Mouse (Mus musculus) kidney, adult 2 months (tissue): ENCODE results near the gene Eci2. TPM values are rescaled to one million over a fixed set of nuclear protein-coding genes. Genes with fewer than 3 reads are reported as not detected.
A peak's percentile ranks its signal among the peaks of the same experiment; 100 is the strongest.

Experiments used
- DNase-seq: peaks from one replicate; pipeline ENCODE4 v3.0.0; 2021
- H3K27ac ChIP-seq: fragments of 200-500 bp; 2 replicates; pipeline ENCODE4 v1.5.1; 2012; ENCODE audit warnings: low read depth, low read length, control low read depth, inconsistent platforms; ENCODE audit not compliant: insufficient read depth
- H3K27me3 ChIP-seq: fragments of 200-500 bp; replicated peaks from 2 replicates; pipeline ENCODE4 v1.6.1; 2012; ENCODE audit warnings: mild to moderate bottlenecking, moderate library complexity, low read length, inconsistent platforms; ENCODE audit not compliant: control insufficient read depth, insufficient read depth
- H3K36me3 ChIP-seq: fragments of 200-500 bp; 2 replicates; pipeline ENCODE4 v1.6.1; 2012; ENCODE audit warnings: mild to moderate bottlenecking, moderate library complexity, low read length, inconsistent platforms; ENCODE audit not compliant: control insufficient read depth, insufficient read depth
- H3K4me1 ChIP-seq: fragments of 200-500 bp; 2 replicates; pipeline ENCODE4 v1.6.1; 2011; ENCODE audit warnings: low read length; ENCODE audit not compliant: control insufficient read depth, insufficient read depth
- H3K4me3 ChIP-seq: fragments of 200-500 bp; 2 replicates; pipeline ENCODE4 v1.5.1; 2011; ENCODE audit warnings: mild to moderate bottlenecking, low read depth, low read length, control low read depth; ENCODE audit not compliant: insufficient read depth
- CTCF ChIP-seq: fragments of 200-500 bp; conservative IDR thresholded peaks from 2 replicates; pipeline ENCODE4 v1.5.1; 2011; ENCODE audit warnings: low read depth, mild to moderate bottlenecking, control low read depth, low read length, moderate library complexity, mixed read lengths; ENCODE audit not compliant: insufficient read depth, insufficient read length
- POLR2A ChIP-seq: fragments of 200-500 bp; IDR thresholded peaks from one replicate; pipeline ENCODE4 v1.6.1; 2011; ENCODE audit warnings: low read depth, low read length, control low read depth
- WGBS: fragments of 180-500 bp; shearing (Covaris S2); methylation state at CpG from one replicate; pipeline ENCODE4 v1.1.7; 2018; 5-methylcytosine and 5-hydroxymethylcytosine counted together
- polyA plus RNA-seq: library from polyadenylated mRNA; depleted of rRNA; stranded (reverse); fragments of >200 nt; gene quantifications from 2 replicates; pipeline ENCODE4 v1.2.3, GENCODE M21; 2012; rRNA removed

Gene Eci2
- 76.2 and 82.5 TPM in 2 replicates for polyA plus RNA-seq

DNA sequence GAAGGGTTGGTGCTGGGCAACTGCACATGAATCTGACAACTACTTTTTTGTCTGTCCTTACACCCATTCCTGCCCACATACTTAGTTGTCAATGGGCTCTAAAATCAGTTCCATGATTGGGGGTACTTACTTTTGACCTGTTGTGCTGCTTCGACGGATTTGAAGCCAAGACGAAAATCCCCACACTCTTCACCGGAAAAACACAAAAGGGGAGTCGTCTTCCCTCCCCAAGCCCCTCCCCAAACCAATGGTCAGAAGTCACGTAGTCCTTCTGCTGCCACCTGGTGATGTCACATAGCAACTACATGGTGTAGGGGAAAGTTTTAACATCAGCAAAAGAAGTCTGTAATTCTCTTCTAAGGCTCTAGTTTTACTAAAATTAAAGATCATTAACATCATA is at the start of gene Eci2:
Gene Eci2, minus strand, starts transcription at position 218 of the 400 bp plus-strand sequence.
- Histone ChIP-seq H3K4me3 (peak within 1 kb of the TSS; percentile 15), H3K4me1 (no peaks in the 10 kb centered on the region; the same call in 1 of the 2 replicates), H3K36me3 (no peaks in the 10 kb centered on the region), H3K27me3 (no peaks in the 10 kb centered on the region), H3K27ac (no peak within 1 kb of the TSS)
- TF ChIP-seq CTCF (peak; percentile 77), POLR2A (no peak)
- 3% methylated on average over 6 of the region's 6 CpGs for WGBS
- DNase-seq, result peak; percentile 62

DNA sequence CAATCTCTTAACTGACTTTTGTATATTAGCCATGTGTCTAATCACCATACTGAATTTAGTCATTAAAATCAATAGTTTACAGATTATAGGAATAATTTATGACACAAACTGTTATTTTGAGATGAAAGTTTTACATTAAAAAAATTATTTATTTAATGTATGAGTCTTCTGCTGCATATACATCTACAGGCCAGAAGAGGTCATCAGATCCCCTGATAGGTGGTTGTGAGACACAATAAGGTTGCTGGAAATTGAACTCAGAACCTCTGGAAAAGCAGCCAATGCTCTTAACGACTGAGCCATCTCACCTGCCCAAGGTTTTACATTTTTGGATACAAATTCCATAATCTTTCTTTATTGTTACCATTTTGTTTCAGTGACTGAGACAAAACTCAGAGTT is 48.0 kb upstream of the Eci2 start:
- no peak for TF ChIP-seq CTCF
- TF ChIP-seq POLR2A, result no peak
- no peaks in the 10 kb centered on the region for H3K27me3 ChIP-seq
- no peak overlapping the region for H3K4me3 ChIP-seq
- no peak overlapping the region for H3K27ac ChIP-seq
- DNase-seq, result no peak
- no peaks in the 10 kb centered on the region for H3K36me3 ChIP-seq
- 66% methylated on average over 1 of the region's 1 CpGs for WGBS
- H3K4me1 ChIP-seq, result no peaks in the 10 kb centered on the region

- DNase-seq, result no peak
- WGBS, result 76% methylated on average over 9 of the region's 9 CpGs
- H3K27me3 ChIP-seq, result no peaks in the 10 kb centered on the region
- H3K4me3 ChIP-seq, result no peak overlapping the region
- no peak overlapping the region for H3K27ac ChIP-seq
- no peaks in the 10 kb centered on the region for H3K36me3 ChIP-seq
- TF ChIP-seq CTCF (no peak), POLR2A (no peak)
- peaks cover 6% of the 10 kb centered on the region; the same call in 1 of the 2 replicates for H3K4me1 ChIP-seq
Measured at GRCm38 (mm10) chr13:35070485-35071472, 43.9 kb upstream of the Eci2 start.

GRCm38 (mm10) chr13:35067084-35067483 is 40.2 kb upstream of the Eci2 start:
- 32% methylated on average over 2 of the region's 2 CpGs for WGBS
- peak; percentile 87 for DNase-seq
- H3K4me3 ChIP-seq, result no peak overlapping the region
- no peak for TF ChIP-seq CTCF
- TF ChIP-seq POLR2A, result no peak
- peak overlapping the region; percentile 28 for H3K27ac ChIP-seq
- peaks cover 10% of the 10 kb centered on the region; the same call in 1 of the 2 replicates for H3K4me1 ChIP-seq
- H3K36me3 ChIP-seq, result no peaks in the 10 kb centered on the region
- no peaks in the 10 kb centered on the region for H3K27me3 ChIP-seq

GRCm38 (mm10) chr13:35066033-35066432 is 39.1 kb upstream of the Eci2 start:
- no peak for DNase-seq
- WGBS, result 44% methylated on average over 2 of the region's 2 CpGs

DNA sequence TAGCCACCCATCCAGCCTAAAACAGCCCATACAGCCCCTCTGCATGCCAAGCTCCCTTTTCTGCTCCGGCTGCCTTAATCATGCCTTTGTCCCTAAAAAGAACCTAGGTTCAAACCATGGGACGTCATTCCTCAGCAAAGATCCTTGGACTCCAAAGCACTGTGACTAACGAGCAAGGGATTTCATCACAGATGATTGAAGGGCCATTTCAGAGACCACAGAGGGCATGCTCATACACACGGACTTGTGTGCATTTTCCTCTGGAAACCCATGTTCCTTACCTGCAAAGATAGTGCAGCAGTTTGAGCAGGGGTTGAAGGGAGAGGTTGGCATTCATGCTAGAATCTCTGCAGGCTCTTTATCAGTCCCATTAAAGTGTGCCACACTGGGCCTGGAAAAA is 37.5 kb upstream of the Eci2 start:
- Histone ChIP-seq H3K36me3 (no peaks in the 10 kb centered on the region), H3K27me3 (no peaks in the 10 kb centered on the region), H3K4me1 (peaks cover 10% of the 10 kb centered on the region; the same call in 1 of the 2 replicates), H3K27ac (no peak overlapping the region), H3K4me3 (no peak overlapping the region)
- WGBS, result 77% methylated on average over 4 of the region's 4 CpGs
- no peak for TF ChIP-seq POLR2A
- DNase-seq, result no peak

More at GRCm38 (mm10) chr13:35066033-35066432, 39.1 kb upstream of the Eci2 start:
- Histone ChIP-seq H3K4me1 (peaks cover 10% of the 10 kb centered on the region; the same call in 1 of the 2 replicates), H3K27ac (0 out of 2 replicates have a peak overlapping the region, but pooled peaks have one; percentile 9), H3K36me3 (no peaks in the 10 kb centered on the region), H3K4me3 (no peak overlapping the region), H3K27me3 (no peaks in the 10 kb centered on the region)
- TF ChIP-seq POLR2A (no peak), CTCF (no peak)

DNA sequence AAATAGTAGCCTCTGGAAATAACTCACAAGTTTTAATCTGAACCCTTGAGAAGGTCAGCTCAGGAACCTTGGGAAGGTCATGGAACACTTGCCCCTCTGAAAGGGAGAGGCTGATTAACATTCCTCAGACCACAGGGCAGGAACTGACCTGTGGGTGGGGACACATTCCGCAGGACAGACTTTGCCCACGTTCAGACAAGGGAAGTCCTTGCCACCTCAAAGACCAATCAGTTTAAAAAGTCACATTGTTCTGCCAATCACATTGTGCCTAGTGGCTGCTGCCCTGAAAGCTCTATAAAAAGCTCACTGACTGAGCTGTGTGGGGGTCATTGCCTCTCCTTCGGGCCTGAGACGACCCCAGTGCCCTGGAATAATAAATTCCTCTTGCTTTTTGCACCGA is 31.2 kb upstream of the Eci2 start:
- WGBS, result 6% methylated on average over 5 of the region's 5 CpGs
- Histone ChIP-seq H3K4me1 (peaks cover 8% of the 10 kb centered on the region), H3K27me3 (no peaks in the 10 kb centered on the region), H3K36me3 (no peaks in the 10 kb centered on the region), H3K4me3 (no peak overlapping the region), H3K27ac (peak overlapping the region; percentile 64; the same call in 1 of the 2 replicates)
- TF ChIP-seq POLR2A (no peak), CTCF (no peak)
- peak; percentile 79 for DNase-seq
